Mouse (Mus musculus) hindbrain, embryonic 14.5 days (tissue): Measurements from ENCODE around the gene Zranb3. TPM values are rescaled to one million over a fixed set of nuclear protein-coding genes. Genes with fewer than 3 reads are reported as not detected.
A peak's percentile ranks its signal among the peaks of the same experiment; 100 is the strongest.

Source experiments
- ATAC-seq: fragments of 200-750 bp; cut with Nextera tagmentation; 2 replicates; pipeline ENCODE4 v1.8.0; 2017; ENCODE audit warnings: moderate number of reproducible peaks, mild to moderate bottlenecking, moderate TSS enrichment, moderate library complexity; ENCODE audit not compliant: low FRiP score
- DNase-seq: peaks from one replicate; pipeline ENCODE4 v3.0.0-alpha.2; 2015; ENCODE audit warnings: low spot score
- H3K27ac ChIP-seq: fragments of 300-500 bp; sonication (generic); 2 replicates; pipeline ENCODE4 v1.5.1; 2014; ENCODE audit warnings: mild to moderate bottlenecking, moderate library complexity
- H3K27me3 ChIP-seq: fragments of 300-500 bp; sonication (generic); 2 replicates; pipeline ENCODE4 v1.6.1; 2014; ENCODE audit warnings: mild to moderate bottlenecking, low read length, mixed read lengths; ENCODE audit not compliant: control insufficient read depth, insufficient read depth
- H3K36me3 ChIP-seq: fragments of 300-500 bp; sonication (generic); replicated peaks from 2 replicates; pipeline ENCODE4 v1.6.1; 2014; ENCODE audit not compliant: control insufficient read depth, insufficient read depth
- H3K4me1 ChIP-seq: fragments of 300-500 bp; sonication (generic); replicated peaks from 2 replicates; pipeline ENCODE4 v1.6.1; 2014; ENCODE audit warnings: antibody characterized with exemption, low read length, mixed read lengths; ENCODE audit not compliant: control insufficient read depth, insufficient read depth
- H3K4me2 ChIP-seq: fragments of 300-500 bp; sonication (generic); replicated peaks from 2 replicates; pipeline ENCODE4 v1.6.1; 2014; ENCODE audit warnings: mild to moderate bottlenecking, moderate library complexity
- H3K4me3 ChIP-seq: fragments of 300-500 bp; sonication (generic); replicated peaks from 2 replicates; pipeline ENCODE4 v1.5.1; 2014; ENCODE audit warnings: mild to moderate bottlenecking, low read length
- H3K9ac ChIP-seq: fragments of 300-500 bp; sonication (generic); 2 replicates; pipeline ENCODE4 v1.6.1; 2014
- H3K9me3 ChIP-seq: fragments of 300-500 bp; sonication (generic); 2 replicates; pipeline ENCODE4 v1.6.1; 2016; ENCODE audit warnings: low read length; ENCODE audit not compliant: control insufficient read depth
- WGBS: fragments of 180-500 bp; shearing (Covaris S2); extraction: QIAGEN DNeasy Blood & Tissue Kit; methylation state at CpG from one replicate; pipeline ENCODE4 v1.1.7; 2014; 5-methylcytosine and 5-hydroxymethylcytosine counted together
- polyA plus RNA-seq: library from polyadenylated mRNA; unstranded; fragments of >200 nt; fragmentation: Nextera tagmentation; extraction: Ambion mirVana; gene quantifications from 2 replicates; pipeline ENCODE4 v1.2.1, GENCODE M21; 2014

Zranb3 gene
- polyA plus RNA-seq, 1 experiment from 2014 or later, result 3.6 TPM

DNA sequence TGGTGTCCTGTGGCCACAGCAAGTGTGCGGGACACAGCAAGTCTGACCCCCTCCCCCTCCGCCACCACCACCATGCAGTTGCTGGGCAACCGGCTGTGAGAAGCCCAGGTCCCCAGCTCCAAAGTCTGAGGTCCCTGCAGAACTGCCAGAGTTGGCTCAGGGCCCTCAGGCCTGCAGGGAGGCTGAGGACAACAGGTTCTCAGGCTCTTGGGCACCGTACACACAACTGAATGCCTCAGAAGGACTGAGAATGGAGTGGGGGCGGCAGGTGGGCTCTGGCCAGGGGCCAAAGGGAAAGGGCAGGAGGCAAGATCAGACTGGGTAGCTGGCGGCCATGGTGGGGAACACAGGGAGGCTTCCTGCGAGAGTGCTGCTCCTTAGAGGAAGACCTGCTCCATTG, 20.0 kb downstream of the Zranb3 start:
- DNase-seq, result no peak
- WGBS, result 62% methylated on average over 7 of the region's 7 CpGs
- peak; percentile 43; the same call in 1 of the 2 replicates for ATAC-seq
- Histone ChIP-seq H3K9me3 (no peaks in the 10 kb centered on the region), H3K4me1 (peaks cover 4% of the 10 kb centered on the region; the same call in 1 of the 2 replicates), H3K27me3 (no peaks in the 10 kb centered on the region), H3K36me3 (no peaks in the 10 kb centered on the region), H3K4me3 (no peak overlapping the region), H3K9ac (no peak overlapping the region), H3K27ac (no peak overlapping the region), H3K4me2 (no peak overlapping the region)

DNA sequence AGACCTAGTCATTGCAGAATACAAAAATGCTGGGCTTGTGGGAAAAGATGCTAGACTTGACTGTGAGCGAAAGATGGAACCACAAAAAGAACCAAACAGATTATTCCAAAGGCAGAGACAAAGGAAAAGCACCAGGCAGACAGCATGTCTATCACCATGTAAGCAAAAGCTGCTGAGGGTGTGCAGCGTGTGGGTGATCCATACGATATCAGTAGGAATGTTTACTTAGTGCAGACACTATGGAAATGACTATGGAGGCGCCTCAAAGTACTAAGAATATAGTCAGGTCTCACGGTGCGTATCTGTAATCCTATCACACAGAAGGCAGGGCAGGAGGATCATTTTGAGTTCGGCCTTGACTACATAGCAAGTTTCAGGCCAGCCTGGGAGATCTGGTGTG, 21.0 kb downstream of the Zranb3 start:
- WGBS, result 95% methylated on average over 7 of the region's 7 CpGs
- H3K4me1 ChIP-seq, result peaks cover 4% of the 10 kb centered on the region; the same call in 1 of the 2 replicates
- no peak for ATAC-seq
- H3K9ac ChIP-seq, result no peak overlapping the region
- no peaks in the 10 kb centered on the region for H3K27me3 ChIP-seq
- no peak overlapping the region for H3K4me3 ChIP-seq
- DNase-seq, result no peak
- H3K9me3 ChIP-seq, result no peaks in the 10 kb centered on the region
- no peak overlapping the region for H3K27ac ChIP-seq
- no peaks in the 10 kb centered on the region for H3K36me3 ChIP-seq
- no peak overlapping the region for H3K4me2 ChIP-seq

DNA sequence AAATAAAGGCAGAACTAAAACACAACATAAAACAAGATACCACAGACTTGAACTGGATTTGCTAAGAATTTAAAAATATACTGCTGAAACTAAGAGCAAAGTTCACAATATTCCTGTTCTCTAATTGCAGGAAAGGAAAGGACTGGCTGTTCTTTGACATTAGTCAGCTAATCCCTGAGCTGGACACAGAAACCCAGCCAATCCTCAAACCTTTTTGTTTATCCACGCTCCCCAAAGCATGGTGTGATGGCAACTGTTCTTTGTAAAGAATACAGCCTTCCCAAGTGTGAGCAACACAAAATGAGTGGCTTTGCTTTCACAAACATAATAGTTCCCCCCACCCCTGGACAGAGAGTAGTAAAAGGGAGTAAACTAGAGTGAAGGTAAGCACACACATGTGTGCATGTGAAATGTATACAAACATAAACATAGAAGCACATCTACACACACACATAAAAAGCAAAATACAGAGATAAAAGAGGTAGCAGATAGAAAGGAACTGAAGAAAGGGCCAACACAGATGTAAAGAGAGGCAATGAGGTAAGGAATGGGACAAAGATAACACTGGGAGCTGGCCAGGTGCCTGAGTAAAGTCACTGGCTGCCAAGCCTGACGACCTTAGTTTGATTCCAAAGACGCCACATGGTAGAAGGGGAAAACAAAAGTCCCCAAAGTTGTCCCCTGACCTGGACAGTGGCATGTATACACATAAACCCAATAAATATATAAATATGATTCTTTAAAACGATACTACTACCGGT, 21.7 kb downstream of the Zranb3 start:
- no peaks in the 10 kb centered on the region for H3K36me3 ChIP-seq
- 85% methylated on average over 5 of the region's 5 CpGs for WGBS
- no peaks in the 10 kb centered on the region for H3K27me3 ChIP-seq
- ATAC-seq (no peak), DNase-seq (no peak)
- H3K4me1 ChIP-seq, result peaks cover 4% of the 10 kb centered on the region; the same call in 1 of the 2 replicates
- no peak overlapping the region for H3K4me3 ChIP-seq
- H3K27ac ChIP-seq, result no peak overlapping the region
- no peak overlapping the region for H3K4me2 ChIP-seq
- H3K9me3 ChIP-seq, result no peaks in the 10 kb centered on the region
- H3K9ac ChIP-seq, result no peak overlapping the region

DNA sequence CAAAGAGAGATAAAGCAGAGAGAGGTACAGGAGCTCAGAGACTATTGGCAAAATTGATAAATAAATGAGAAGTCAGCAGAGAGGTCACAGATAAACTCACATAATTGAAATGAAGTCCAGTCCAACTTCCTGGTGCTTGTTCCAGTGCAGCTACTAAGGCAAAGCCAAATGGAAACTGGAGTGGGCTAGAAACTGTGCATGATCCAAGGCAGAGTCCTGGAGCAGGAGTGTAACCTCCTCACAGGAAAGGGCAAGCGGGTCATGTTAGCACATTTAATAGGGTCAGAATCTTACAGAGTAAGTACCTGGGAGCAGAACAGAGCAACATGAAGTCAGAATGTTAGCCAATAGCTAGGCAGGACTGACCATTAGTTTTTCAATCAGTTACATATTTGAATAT, 24.2 kb downstream of the Zranb3 start:
- H3K27ac ChIP-seq, result no peak overlapping the region
- no peak for DNase-seq
- H3K4me3 ChIP-seq, result no peak overlapping the region
- no peaks in the 10 kb centered on the region for H3K9me3 ChIP-seq
- WGBS, result 100% methylated on average over 1 of the region's 1 CpGs
- no peak for ATAC-seq
- no peak overlapping the region for H3K9ac ChIP-seq
- H3K4me2 ChIP-seq, result no peak overlapping the region
- H3K36me3 ChIP-seq, result no peaks in the 10 kb centered on the region
- H3K27me3 ChIP-seq, result no peaks in the 10 kb centered on the region
- peaks cover 4% of the 10 kb centered on the region; the same call in 1 of the 2 replicates for H3K4me1 ChIP-seq

DNA sequence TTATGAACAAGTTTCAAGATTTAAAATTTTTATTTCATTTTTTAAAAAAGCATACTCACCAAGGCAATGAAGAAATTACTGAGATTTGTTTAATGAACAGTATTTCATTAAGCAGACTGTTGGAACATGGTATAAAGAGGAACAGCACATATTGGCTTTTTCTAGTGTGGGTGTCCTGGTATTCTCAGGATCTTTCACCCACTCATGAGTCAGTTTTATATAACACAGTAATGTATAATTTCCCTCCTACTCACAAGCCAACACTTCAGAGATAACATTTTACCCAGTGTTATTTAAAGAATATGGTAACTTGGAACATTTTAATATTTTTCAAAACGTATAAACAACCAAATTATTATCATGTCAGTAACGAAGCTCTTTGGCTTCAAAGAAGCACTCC, 25.1 kb downstream of the Zranb3 start:
- no peak for DNase-seq
- H3K9ac ChIP-seq, result no peak overlapping the region
- no peaks in the 10 kb centered on the region for H3K36me3 ChIP-seq
- H3K9me3 ChIP-seq, result no peaks in the 10 kb centered on the region
- H3K4me3 ChIP-seq, result no peak overlapping the region
- H3K4me2 ChIP-seq, result no peak overlapping the region
- ATAC-seq, result no peak
- no peaks in the 10 kb centered on the region for H3K27me3 ChIP-seq
- H3K27ac ChIP-seq, result no peak overlapping the region
- H3K4me1 ChIP-seq, result peaks cover 1% of the 10 kb centered on the region; the same call in 1 of the 2 replicates
- over 99% methylated on average over 2 of the region's 2 CpGs for WGBS

DNA sequence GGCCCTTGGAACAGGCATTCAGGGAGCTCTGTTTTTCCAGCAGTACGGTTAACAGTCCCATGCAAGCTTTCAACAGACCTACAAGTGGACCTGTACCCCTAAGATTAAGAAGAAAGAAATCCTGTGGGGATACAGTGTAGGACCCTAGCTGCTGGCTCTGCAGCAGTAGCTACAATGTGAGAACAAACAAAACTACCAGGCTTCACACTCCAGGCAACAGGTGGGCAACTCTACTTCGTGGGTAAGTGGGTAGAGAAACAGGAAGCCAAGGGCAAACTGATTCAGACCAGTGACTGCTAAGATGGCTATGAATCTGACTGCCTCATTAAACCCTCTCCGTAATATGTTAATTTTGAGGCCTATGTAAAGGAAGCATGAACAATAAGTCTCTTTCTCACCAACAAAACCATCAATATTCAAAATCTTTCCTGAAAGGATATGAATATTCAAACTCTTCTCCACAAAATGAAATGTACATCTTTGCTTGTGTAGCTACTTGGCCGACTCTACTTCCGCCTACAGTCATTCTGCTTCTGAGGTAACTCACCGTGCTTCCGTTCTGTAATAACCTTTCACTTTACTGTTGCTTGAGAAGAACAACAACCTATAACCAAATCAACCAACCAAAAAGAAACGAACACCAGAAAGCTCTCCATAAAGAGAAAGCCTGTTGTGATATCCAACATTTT, 25.9 kb downstream of the Zranb3 start:
- WGBS, result 79% methylated on average over 8 of the region's 8 CpGs
- H3K27me3 ChIP-seq, result no peaks in the 10 kb centered on the region
- H3K27ac ChIP-seq, result no peak overlapping the region

DNA sequence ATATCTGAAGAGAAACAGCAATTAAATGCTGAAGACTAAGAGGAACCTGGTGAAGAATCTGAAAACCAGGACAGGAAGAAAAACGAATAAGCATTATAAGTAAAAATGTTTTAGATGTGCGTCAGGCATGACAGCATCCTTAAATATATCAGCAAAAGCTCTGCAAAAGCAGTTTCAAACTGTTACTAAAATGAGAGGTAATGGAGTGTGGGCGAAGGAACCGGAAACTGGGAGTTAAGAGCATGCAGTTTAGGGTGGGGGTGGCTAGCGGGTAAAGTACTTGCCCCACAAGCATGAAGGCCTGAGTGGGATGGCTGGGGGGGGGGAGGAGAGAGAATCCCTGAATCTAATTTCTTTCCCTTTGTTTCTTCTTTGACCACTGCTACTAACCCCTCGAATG, 29.8 kb downstream of the Zranb3 start:
- DNase-seq, result no peak
- H3K4me3 ChIP-seq, result no peak overlapping the region
- no peaks in the 10 kb centered on the region for H3K36me3 ChIP-seq
- H3K9ac ChIP-seq, result no peak overlapping the region
- no peaks in the 10 kb centered on the region for H3K9me3 ChIP-seq
- WGBS, result 89% methylated on average over 6 of the region's 6 CpGs
- no peaks in the 10 kb centered on the region for H3K4me1 ChIP-seq
- no peak for ATAC-seq
- no peaks in the 10 kb centered on the region for H3K27me3 ChIP-seq
- no peak overlapping the region for H3K4me2 ChIP-seq
- H3K27ac ChIP-seq, result no peak overlapping the region

More for the DNA sequence above, 25.9 kb downstream of the Zranb3 start:
- Histone ChIP-seq H3K9ac (no peak overlapping the region), H3K4me2 (no peak overlapping the region), H3K4me1 (no peaks in the 10 kb centered on the region), H3K4me3 (no peak overlapping the region), H3K9me3 (no peaks in the 10 kb centered on the region), H3K36me3 (no peaks in the 10 kb centered on the region)
- no peak for DNase-seq
- ATAC-seq, result no peak

DNA sequence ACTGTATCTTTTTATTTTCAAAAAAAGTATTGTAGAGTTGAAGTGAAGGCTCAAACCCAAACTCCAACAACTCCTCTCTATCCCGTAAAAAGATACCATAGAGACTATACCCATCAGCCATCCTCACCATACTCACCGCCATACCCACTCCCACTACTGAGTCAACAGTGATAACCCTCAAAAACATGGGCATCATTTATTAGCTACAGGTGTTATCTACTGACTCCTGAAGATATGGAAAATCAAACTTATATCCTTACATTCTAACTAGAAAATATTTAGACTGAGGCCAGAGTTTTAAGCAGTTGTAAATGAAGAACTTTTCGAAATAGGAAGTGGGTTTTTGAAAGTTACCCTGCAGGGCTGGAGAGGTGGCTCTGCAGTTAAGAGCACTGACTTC, 32.8 kb downstream of the Zranb3 start:
- H3K36me3 ChIP-seq, result no peaks in the 10 kb centered on the region
- ATAC-seq (no peak), DNase-seq (no peak)
- H3K4me3 ChIP-seq, result no peak overlapping the region
- H3K27ac ChIP-seq, result no peak overlapping the region
- H3K4me1 ChIP-seq, result no peaks in the 10 kb centered on the region
- H3K9me3 ChIP-seq, result no peaks in the 10 kb centered on the region
- H3K4me2 ChIP-seq, result no peak overlapping the region
- WGBS, result 96% methylated on average over 3 of the region's 3 CpGs
- H3K27me3 ChIP-seq, result no peaks in the 10 kb centered on the region
- no peak overlapping the region for H3K9ac ChIP-seq

DNA sequence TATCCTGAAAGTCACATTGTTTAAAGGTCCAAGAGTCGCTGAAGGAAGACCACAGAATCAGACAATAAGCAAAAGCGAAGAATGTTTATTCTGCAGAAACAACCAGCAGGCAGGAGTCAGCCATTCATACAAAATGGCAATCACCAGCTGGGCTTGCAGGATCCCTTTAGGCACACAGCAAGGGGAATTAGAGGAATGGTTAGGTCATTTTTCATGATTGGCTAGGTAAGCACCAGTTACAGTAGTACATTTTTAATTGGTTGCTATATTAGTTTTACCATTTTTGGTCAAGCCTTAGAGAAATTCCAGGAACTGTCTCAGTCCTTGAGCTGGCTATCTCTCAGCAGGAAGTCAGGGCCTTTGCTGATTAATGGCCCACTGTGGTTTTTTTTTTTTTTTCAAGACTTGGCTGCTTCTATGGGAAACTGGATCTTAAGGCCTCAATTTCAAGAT, 33.9 kb downstream of the Zranb3 start:
- Histone ChIP-seq H3K27me3 (no peaks in the 10 kb centered on the region), H3K4me2 (no peak overlapping the region), H3K4me3 (no peak overlapping the region), H3K9me3 (no peaks in the 10 kb centered on the region), H3K9ac (no peak overlapping the region), H3K36me3 (no peaks in the 10 kb centered on the region), H3K27ac (no peak overlapping the region), H3K4me1 (no peaks in the 10 kb centered on the region)
- ATAC-seq (no peak), DNase-seq (no peak)
- 67% methylated on average over 2 of the region's 2 CpGs for WGBS
